Mouse (Mus musculus): Measurements from ENCODE around the gene Gm7903.
"Not testable (repeated sequence)": the region's sequence is repeated elsewhere in the genome, so short reads cannot be mapped to it uniquely, and the experiment has no call there.

- TF ChIP-seq EP300 (IDR thresholded peaks at IDR 0.05; ENCODE audit: insufficient read depth, low read depth, low read length); CTCF (IDR thresholded peaks at IDR 0.05; ENCODE audit: low read depth, low read length); POLR2A (IDR thresholded peaks at IDR 0.05; ENCODE audit: insufficient read depth, low read length): not testable (repeated sequence)
Measured at GRCm38 (mm10) chrX:135403578-135403977, 30.1 kb upstream of the Gm7903 start.
